Mouse (Mus musculus): Measurements from ENCODE around the gene H2-M5. TPM values are rescaled to one million over a fixed set of nuclear protein-coding genes. Genes with fewer than 3 reads are reported as not detected.
"Not testable (repeated sequence)": the region's sequence is repeated elsewhere in the genome, so short reads cannot be mapped to it uniquely, and the experiment has no call there.

Gene H2-M5
- polyA plus RNA-seq, 1 experiment from 2014 or later: 0.28 TPM

DNA sequence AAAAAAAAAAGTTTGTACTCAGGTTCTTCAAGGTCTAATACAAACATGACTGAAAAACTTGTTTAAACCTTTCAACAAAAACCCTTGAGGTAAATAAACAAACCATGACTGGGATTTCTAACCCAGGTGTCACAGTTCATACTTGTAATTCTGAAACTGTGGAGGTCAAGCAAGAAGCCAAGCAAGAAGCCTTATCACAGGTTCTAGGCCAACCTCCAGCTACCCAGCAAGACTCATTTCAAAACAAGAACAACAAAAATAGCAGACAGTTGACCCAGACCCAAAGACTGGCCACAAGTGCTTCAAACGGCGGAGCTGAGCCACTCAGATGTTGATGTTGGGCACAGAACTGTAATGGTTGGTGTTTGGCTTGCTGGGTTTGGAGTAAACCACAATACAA is 5.2 kb upstream of the H2-M5 start:
- peaks cover 4% of the 10 kb centered on the region for H3K27me3 ChIP-seq
- CTCF ChIA-PET: interaction anchor here (1.5 kb wide), 1 partner anchor 29 kb away, joined by 3 read pairs; no protein-coding TSS in a partner anchor
- in situ Hi-C loops (cut with MboI; ENCODE audit: low pct_unique_long_range_greater_than_20kb): no loop called here
- ATAC-seq (no peak), DNase-seq (ENCODE audit: low read depth, low spot score) (no peak)
- POLR2A ChIA-PET: no interaction called here
- TF ChIP-seq CTCF (IDR thresholded peaks at IDR 0.05): no peak

DNA sequence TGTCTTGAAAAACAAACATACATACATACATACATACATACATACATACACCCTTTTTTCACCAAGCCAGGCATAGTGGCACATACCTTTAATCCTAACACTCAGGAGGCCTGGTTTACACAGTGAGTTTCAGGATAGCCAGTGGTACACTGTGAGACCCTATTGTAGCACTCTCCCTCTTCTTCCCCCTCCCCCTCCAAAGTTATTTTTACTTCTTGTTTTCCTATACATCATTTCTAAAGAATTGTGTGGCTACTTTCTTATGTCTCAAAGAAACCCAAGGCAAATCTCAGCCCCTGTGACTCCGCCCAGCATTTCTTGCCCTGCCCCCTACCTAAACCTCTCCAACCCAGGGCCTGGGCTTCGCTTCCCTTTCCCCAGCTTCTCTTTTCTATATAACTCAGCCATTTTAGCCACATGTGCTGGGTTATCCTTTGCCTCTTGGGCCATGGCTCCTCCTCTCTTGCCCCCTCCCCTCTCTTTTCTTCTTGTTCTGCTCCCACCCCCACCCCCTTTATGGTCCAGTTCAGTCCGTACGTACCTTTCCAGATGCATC is 4.5 kb upstream of the H2-M5 start:
- peaks cover 7% of the 10 kb centered on the region for H3K27me3 ChIP-seq
- CTCF ChIA-PET: no interaction called here
- TF ChIP-seq CTCF (IDR thresholded peaks at IDR 0.05): no peak
- ATAC-seq: no peak
- POLR2A ChIA-PET: interaction anchor here (0.6 kb wide), 1 partner anchor 120 kb away, joined by 4 read pairs; no protein-coding TSS in a partner anchor
- DNase-seq (ENCODE audit: low read depth, low spot score): no peak
- in situ Hi-C loops (cut with MboI; ENCODE audit: low pct_unique_long_range_greater_than_20kb): no loop called here

DNA sequence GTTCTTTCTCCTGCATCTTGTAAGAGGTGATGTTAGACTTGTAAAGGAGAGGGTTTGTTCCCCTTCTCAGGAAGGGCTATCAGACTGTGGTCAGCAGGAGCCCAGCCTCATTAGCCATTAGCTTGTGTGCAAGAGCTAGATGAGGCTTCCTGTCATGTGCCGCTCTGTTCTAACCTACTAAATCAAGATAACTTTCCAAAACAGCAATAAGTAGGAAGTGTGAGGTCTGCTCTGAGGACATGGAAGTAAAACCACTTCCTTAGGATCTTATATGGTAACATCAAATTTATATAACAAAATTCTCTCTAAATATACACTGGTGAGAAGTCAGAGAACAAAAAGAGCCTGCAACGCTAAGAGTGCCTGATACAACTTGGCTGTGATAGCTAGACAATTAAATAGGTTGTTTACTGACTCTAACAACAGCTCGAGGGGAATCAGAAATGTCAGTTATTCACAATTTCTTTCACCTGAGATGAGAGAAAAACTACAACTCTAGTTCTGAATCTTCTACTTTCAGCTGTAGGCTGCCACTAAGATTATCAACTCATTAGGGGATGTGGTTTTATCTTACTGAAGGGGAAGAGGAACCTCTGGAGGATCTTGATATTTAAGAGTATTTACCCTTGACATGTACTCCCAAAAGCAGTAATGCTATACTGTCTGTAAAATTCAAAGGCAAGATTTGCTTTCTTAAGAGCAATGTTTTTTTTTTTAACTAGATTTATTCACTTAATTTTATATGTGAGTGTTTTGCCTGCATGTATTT is 3.2 kb upstream of the H2-M5 start:
- no peak for TF ChIP-seq CTCF (IDR thresholded peaks at IDR 0.05)
- H3K27me3 ChIP-seq: peaks cover 7% of the 10 kb centered on the region
- ChIA-PET POLR2A (no interaction called here), CTCF (interaction anchor here (0.8 kb wide), 1 partner anchor 79 kb away, joined by 3 read pairs; no protein-coding TSS in a partner anchor)
- DNase-seq (ENCODE audit: low read depth, low spot score) (no peak), ATAC-seq (no peak)
- in situ Hi-C loops (cut with MboI; ENCODE audit: low pct_unique_long_range_greater_than_20kb): no loop called here

DNA sequence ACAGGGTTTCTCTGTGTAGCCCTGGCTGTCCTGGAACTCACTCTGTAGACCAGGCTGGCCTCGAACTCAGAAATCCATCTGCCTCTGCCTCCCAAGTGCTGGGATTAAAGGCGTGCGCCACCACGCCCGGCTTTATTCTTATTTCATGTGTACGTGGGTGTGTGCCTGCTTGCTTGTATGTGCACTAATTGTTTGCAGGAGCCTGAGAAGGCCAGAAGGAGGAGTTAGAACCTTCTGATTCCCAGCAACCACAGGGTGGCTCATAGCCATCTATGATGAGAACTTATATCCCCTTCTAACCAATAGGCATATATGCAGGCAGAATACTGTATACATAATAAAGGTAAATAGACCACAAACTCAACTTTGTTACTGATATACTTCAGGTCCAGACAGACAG is 1.3 kb upstream of the H2-M5 start:
- CTCF ChIA-PET; DNase-seq (ENCODE audit: low read depth, low spot score); in situ Hi-C loops (cut with MboI; ENCODE audit: low pct_unique_long_range_greater_than_20kb); ATAC-seq; H3K27me3 ChIP-seq; POLR2A ChIA-PET: not testable (repeated sequence)

DNA sequence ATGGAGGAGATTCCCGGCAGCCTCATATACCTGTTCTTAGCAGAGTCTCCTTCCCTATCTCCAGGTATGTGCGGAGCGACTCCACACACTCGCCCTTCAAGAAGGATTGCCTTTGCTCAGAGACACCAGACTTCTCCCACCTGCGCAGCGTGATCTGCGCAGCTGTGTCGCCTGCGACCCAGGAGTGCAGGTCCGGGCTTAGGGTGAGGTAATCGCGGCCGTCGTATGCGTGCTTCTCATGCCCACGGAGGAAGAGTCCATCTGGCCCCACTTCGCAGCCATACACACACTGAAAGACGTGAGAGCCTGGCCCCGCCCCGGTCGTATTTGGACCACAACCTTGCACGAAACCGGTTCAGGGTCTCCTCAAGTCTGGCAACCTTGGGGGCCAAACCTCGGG is 862 bp downstream of the H2-M5 start:
- no peak for TF ChIP-seq CTCF (IDR thresholded peaks at IDR 0.05)
- POLR2A ChIA-PET: no interaction called here
- DNase-seq (ENCODE audit: low read depth, low spot score) (no peak), ATAC-seq (no peak)
- H3K27me3 ChIP-seq: peaks cover 7% of the 10 kb centered on the region
- CTCF ChIA-PET: no interaction called here
- in situ Hi-C loops (cut with MboI; ENCODE audit: low pct_unique_long_range_greater_than_20kb): no loop called here

DNA sequence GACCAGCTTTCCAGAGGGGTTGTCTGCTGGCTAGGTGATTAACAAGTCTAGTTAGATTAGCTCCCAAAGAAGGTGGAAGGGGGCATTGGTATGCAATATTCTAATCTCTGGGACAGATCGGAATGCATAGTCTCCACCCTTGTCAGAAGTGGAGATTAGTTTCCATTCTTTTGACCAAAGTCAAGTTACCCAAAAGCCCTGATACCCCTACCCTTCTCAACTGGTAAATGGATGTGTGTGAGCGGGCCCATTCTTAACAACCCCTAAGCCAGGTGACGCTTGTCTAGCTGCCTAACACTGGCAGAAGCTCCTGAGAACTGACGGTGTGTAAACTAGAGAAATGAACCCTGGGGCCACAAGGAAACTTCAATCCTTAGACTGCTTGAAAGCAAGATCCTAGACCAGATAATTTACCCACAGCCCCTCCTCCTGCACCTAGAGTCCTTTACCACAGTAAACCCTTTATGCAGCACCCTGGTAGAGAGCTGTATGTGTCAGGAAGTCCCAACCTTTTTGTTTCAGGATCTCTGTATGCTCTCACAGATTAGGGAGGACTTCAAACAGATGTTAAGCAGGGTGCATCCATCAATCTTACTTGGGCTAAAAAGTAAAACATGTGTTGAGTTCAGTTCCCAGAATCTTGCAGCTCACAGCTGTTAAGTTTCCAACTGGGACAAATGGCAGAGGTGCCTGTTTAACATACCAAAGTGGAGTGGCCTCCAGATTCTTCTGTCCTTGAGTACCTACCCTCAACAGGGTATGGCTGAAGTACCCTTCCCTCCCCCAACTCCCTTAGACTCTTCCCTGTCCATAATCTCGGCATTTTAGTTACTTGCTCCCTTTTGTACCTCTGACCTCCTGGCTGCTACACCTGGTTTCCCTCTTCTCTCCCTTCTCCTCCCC is 6.8 kb downstream of the H2-M5 start:
- DNase-seq (ENCODE audit: low read depth, low spot score) (no peak), ATAC-seq (no peak)
- no peak for TF ChIP-seq CTCF (IDR thresholded peaks at IDR 0.05)
- ChIA-PET POLR2A (no interaction called here), CTCF (interaction anchor here (0.8 to 1.3 kb wide), 4 partner anchors 11 to 90 kb away, joined by 3 to 5 read pairs (median 4); no protein-coding TSS in a partner anchor)
- in situ Hi-C loops (cut with MboI; ENCODE audit: low pct_unique_long_range_greater_than_20kb): no loop called here
- H3K27me3 ChIP-seq: peaks cover 16% of the 10 kb centered on the region

DNA sequence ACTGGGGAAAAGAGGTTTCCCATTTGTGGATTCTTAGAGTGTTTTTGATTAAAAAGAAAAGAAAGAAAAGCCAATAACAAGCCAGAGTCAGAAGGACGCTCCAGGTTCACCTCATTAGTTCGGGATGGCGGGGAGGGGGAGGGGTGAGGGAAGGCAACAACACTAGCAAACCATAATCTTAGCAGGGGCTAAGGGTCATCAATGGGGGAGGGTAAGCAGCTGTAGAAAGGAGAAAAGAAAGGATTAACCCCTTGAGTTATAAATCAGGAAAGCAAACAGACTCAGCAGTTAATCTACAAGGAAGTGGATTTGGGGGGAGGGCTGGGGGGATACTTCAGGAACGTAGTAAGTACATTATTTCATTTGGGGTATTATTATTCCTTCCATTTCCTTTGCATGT is 7.5 kb downstream of the H2-M5 start:
- ChIA-PET CTCF (interaction anchor here (0.8 to 1.3 kb wide), 4 partner anchors 10 to 89 kb away, joined by 3 to 5 read pairs (median 4); no protein-coding TSS in a partner anchor), POLR2A (interaction anchor here (0.7 kb wide), 1 partner anchor 155 kb away, joined by 5 read pairs; no protein-coding TSS in a partner anchor)
- peaks cover 16% of the 10 kb centered on the region for H3K27me3 ChIP-seq
- TF ChIP-seq CTCF (IDR thresholded peaks at IDR 0.05): no peak
- DNase-seq (ENCODE audit: low read depth, low spot score) (no peak), ATAC-seq (no peak)
- in situ Hi-C loops (cut with MboI; ENCODE audit: low pct_unique_long_range_greater_than_20kb): no loop called here

DNA sequence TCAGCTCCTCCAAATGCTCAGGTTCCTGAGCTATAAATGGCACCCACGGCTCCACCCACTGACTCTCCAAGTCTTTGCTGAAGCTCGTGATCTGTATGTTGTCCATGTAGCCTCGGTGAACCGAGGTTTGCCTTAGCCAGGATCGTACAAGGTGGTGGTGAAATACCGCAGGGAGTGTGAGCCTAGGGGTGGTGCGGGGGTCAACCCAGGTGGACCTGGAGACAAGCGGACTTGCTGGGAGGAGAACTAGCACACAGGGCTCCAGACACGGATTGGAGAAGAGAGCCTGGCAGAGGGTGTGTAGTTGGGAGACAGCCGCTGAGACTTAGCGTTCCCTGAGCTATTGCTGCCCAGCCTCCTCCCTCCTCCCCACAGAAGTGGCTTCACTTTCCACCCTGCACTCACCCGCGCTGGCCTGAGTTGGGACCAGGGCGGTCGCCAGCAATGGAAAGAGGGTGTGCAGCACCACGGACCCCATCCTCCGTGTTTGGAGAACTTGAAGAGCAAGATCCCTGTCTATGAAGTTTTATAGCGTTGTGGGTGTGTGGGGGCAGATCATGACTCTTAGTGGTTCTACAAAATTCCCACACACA is 8.0 kb downstream of the H2-M5 start, which contains the start of gene 2410137M14Rik:
Gene 2410137M14Rik, minus strand, starts transcription at position 17 of the 593 bp plus-strand sequence.
- DNase-seq (ENCODE audit: low read depth, low spot score) (no peak), ATAC-seq (no peak)
- CTCF ChIA-PET: interaction anchor here (1.2 to 1.4 kb wide), 2 partner anchors 15 to 88 kb away, joined by 4 read pairs; no protein-coding TSS in a partner anchor
- in situ Hi-C loops (cut with MboI; ENCODE audit: low pct_unique_long_range_greater_than_20kb): no loop called here
- no peak for TF ChIP-seq CTCF (IDR thresholded peaks at IDR 0.05)
- peaks cover 16% of the 10 kb centered on the region for H3K27me3 ChIP-seq
- POLR2A ChIA-PET: interaction anchor here (0.7 kb wide), 1 partner anchor 155 kb away, joined by 5 read pairs; no protein-coding TSS in a partner anchor

DNA sequence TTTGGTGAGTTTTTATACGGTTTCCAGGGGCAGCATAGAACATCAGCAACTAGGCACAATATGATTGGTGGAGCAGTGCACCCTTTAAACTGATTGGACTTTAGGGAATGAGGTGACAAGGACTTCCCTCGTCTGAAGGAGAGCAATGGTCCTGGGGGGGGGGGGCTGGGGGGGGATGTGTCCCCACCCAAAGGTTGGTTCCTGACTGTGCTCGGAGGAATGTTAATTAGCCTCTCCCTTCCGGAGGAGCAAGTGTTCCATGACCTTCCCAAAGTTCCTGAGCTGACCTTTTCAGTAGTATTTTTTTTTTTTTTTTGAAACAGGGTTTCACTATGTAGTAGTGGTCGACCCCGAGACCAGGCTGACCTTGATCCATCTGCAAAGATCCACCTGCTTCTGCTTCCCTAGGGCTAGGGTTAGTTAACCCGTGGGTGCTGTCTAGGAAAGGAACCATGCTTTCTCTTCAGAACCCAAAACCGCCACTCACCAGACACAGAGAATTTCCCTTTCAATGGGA is 16.0 kb downstream of the H2-M5 start:
- ATAC-seq (no peak), DNase-seq (ENCODE audit: low read depth, low spot score) (no peak)
- ChIA-PET POLR2A (interaction anchor here (0.7 kb wide), 1 partner anchor 29 kb away, joined by 4 read pairs; no protein-coding TSS in a partner anchor), CTCF (no interaction called here)
- in situ Hi-C loops (cut with MboI; ENCODE audit: low pct_unique_long_range_greater_than_20kb): no loop called here
- no peak for TF ChIP-seq CTCF (IDR thresholded peaks at IDR 0.05)
- peaks cover 10% of the 10 kb centered on the region for H3K27me3 ChIP-seq

DNA sequence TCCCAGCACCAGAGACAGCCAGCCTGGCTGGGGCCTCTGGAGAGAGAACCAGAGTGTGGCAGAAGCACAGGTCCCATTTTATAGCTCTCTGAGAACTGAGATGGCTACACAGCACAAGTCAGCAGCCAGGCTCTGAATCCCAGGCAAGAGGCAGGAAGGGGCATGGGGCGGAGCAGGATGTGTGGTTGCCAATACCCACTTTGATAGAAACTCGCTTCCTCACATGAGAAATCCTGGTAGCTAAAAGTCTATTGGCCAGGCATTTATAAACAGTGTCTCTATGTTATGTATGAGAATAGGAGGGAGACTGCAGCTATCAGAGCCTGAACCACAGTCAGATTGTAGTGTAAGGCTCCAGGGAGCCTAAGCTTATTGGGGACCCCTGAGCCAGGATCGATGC is 16.5 kb downstream of the H2-M5 start:
- POLR2A ChIA-PET: interaction anchor here (0.7 kb wide), 1 partner anchor 30 kb away, joined by 4 read pairs; no protein-coding TSS in a partner anchor
- TF ChIP-seq CTCF (IDR thresholded peaks at IDR 0.05): no peak
- H3K27me3 ChIP-seq: peaks cover 7% of the 10 kb centered on the region
- in situ Hi-C loops (cut with MboI; ENCODE audit: low pct_unique_long_range_greater_than_20kb): no loop called here
- ATAC-seq (no peak), DNase-seq (ENCODE audit: low read depth, low spot score) (no peak)
- CTCF ChIA-PET: no interaction called here
